Mouse (Mus musculus): ENCODE data around the gene Tuba3b. TPM values are rescaled to one million over a fixed set of nuclear protein-coding genes. Genes with fewer than 3 reads are reported as not detected.

The Tuba3b gene
- polyA plus RNA-seq, 1 experiment, result 1,453 TPM

DNA sequence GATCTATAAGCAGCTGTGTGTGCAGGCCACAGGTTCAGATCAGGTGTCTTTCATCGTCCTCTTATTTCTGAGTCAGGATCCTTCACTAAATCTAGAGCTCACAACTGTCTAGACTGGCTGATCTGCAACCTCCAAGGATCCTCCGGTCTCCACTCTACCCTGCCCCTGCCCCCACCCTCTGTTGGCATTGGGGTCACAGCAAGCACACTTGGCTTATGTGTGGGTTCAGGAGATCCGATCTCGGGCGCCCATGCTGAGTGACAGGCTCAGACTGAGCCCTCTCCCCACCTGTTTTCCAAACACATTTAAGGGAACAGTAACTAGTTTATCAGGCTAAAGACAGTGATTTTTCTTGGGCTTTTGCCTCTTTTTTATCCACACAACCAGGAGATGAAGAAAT, 38.1 kb downstream of the Tuba3b start:
- Histone ChIP-seq H3K4me1 (ENCODE audit: control insufficient read depth, insufficient read depth, low read length) (no peaks in the 10 kb centered on the region; the same call in 1 of the 2 replicates), H3K36me3 (ENCODE audit: control insufficient read depth, insufficient read depth, low read length) (no peaks in the 10 kb centered on the region), H3K27ac (ENCODE audit: control insufficient read depth, insufficient read depth, low read depth, low read length) (no peak overlapping the region), H3K4me3 (ENCODE audit: control insufficient read depth, low read depth, low read length) (no peak overlapping the region), H3K27me3 (ENCODE audit: control insufficient read depth, insufficient read depth, low read length) (no peaks in the 10 kb centered on the region)
- TF ChIP-seq POLR2A (IDR thresholded peaks at IDR 0.05; ENCODE audit: control insufficient read depth, low read depth, low read length), result no peak
- TF ChIP-seq CTCF (IDR thresholded peaks at IDR 0.05; ENCODE audit: control insufficient read depth, insufficient read depth, insufficient replicate concordance, low read depth, low read length), result no peak

DNA sequence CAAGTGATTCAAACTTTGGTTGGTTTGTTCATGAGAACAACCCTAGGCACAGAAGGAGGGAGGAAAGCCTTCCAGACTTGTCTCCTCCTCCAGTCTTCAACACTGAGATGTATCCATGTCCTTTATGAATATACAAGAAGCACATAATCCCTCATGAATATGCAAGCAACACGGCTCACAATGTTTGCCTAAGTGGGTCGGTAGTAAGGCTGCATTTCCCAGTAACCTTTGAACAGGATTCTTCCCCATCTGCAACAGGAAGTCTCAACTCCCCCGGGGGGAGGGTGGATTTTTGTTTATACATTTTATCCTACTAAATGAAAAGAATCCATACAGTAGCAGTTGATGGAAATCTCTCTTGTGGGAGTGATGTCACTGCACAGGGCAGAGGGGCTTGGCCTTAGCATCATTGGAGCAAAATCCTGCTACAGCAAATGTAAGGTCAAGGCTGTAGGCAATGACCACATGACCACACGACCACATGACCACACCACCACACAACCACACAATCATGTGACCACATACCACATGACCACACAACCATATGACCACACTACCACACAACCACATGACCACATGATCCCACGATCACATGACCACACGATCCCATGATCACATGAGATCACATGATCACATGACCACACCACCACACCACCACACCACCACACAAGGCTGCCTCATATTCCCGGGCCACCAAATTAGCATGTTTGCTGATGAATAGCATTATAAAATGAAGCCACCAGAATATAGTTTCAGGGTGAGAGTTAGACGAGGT, 38.7 kb downstream of the Tuba3b start:
- no peak for TF ChIP-seq POLR2A (IDR thresholded peaks at IDR 0.05; ENCODE audit: control insufficient read depth, low read depth, low read length)
- TF ChIP-seq CTCF (IDR thresholded peaks at IDR 0.05; ENCODE audit: control insufficient read depth, insufficient read depth, insufficient replicate concordance, low read depth, low read length), result no peak
- no peak overlapping the region for H3K4me3 ChIP-seq (ENCODE audit: control insufficient read depth, low read depth, low read length)
- no peak overlapping the region for H3K27ac ChIP-seq (ENCODE audit: control insufficient read depth, insufficient read depth, low read depth, low read length)
- no peaks in the 10 kb centered on the region for H3K36me3 ChIP-seq (ENCODE audit: control insufficient read depth, insufficient read depth, low read length)
- no peaks in the 10 kb centered on the region for H3K27me3 ChIP-seq (ENCODE audit: control insufficient read depth, insufficient read depth, low read length)
- no peaks in the 10 kb centered on the region; the same call in 1 of the 2 replicates for H3K4me1 ChIP-seq (ENCODE audit: control insufficient read depth, insufficient read depth, low read length)

DNA sequence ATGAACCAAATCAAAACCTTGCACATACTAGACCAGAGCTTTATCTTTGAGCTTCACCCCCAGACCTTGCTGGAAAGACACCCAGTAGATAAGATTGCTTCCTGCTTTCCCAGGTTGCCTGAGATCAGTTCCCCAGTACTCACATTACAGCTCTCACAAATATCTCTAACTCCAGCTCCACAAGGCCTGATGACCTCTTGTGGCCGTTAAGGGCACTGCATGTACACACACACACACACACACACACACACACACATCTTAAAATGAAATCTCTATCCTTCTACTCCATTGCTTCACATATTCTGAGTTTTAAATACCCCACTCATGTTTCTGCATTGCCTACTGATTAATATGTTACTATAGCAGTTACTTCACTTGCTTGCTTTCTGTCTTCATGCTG, 40.1 kb downstream of the Tuba3b start:
- Histone ChIP-seq H3K27ac (ENCODE audit: control insufficient read depth, insufficient read depth, low read depth, low read length) (no peak overlapping the region), H3K36me3 (ENCODE audit: control insufficient read depth, insufficient read depth, low read length) (no peaks in the 10 kb centered on the region), H3K27me3 (ENCODE audit: control insufficient read depth, insufficient read depth, low read length) (no peaks in the 10 kb centered on the region), H3K4me1 (ENCODE audit: control insufficient read depth, insufficient read depth, low read length) (no peaks in the 10 kb centered on the region; the same call in 1 of the 2 replicates), H3K4me3 (ENCODE audit: control insufficient read depth, low read depth, low read length) (no peak overlapping the region)
- no peak for TF ChIP-seq POLR2A (IDR thresholded peaks at IDR 0.05; ENCODE audit: control insufficient read depth, low read depth, low read length)
- TF ChIP-seq CTCF (IDR thresholded peaks at IDR 0.05; ENCODE audit: control insufficient read depth, insufficient read depth, insufficient replicate concordance, low read depth, low read length), result no peak

DNA sequence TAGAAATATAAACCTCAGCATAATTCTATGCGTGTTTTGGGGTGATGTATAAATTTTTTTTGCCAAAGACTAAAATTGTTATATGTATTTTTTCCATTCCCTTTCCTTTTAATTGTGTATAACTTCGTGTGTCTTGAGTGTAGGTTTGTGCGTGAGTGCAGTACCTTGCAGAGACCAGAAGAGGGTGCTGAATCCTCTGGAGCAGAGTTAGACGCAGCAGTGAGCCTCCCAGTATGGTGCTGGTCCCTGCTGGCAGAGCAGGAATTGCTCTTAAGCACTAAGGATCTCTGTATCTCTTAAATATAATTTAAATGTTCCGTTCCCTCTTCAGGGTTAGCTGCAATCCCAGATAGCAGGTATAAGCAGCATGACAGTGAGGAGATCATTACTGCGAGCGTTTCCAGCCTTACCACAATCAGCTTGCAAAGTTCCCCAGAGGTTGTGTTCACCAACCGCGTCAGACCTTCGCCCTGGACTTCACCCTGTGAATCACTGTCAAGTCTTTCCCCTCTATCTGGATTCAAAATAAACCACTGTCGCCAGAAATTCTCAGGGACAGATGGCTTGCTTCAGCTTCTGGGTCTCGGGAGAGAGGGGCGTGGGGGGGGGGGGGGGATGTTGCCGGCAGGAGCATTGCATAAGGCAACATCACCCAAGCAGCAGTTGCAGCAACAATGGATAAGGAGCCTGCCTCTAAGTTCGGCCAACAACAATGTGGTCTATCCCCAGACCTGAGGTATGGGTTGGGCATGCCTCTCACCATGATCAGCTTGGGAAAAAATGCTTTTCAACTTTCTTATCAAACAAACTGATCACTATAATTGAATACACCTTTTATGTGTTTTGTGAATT, 41.4 kb downstream of the Tuba3b start:
- no peak overlapping the region for H3K27ac ChIP-seq (ENCODE audit: control insufficient read depth, insufficient read depth, low read depth, low read length)
- H3K4me3 ChIP-seq (ENCODE audit: control insufficient read depth, low read depth, low read length), result no peak overlapping the region
- H3K36me3 ChIP-seq (ENCODE audit: control insufficient read depth, insufficient read depth, low read length), result no peaks in the 10 kb centered on the region
- TF ChIP-seq CTCF (IDR thresholded peaks at IDR 0.05; ENCODE audit: control insufficient read depth, insufficient read depth, insufficient replicate concordance, low read depth, low read length) (peak; percentile 59; the same call in 1 of the 2 replicates), POLR2A (IDR thresholded peaks at IDR 0.05; ENCODE audit: control insufficient read depth, low read depth, low read length) (no peak)
- H3K27me3 ChIP-seq (ENCODE audit: control insufficient read depth, insufficient read depth, low read length), result no peaks in the 10 kb centered on the region
- H3K4me1 ChIP-seq (ENCODE audit: control insufficient read depth, insufficient read depth, low read length), result no peaks in the 10 kb centered on the region; the same call in 1 of the 2 replicates

DNA sequence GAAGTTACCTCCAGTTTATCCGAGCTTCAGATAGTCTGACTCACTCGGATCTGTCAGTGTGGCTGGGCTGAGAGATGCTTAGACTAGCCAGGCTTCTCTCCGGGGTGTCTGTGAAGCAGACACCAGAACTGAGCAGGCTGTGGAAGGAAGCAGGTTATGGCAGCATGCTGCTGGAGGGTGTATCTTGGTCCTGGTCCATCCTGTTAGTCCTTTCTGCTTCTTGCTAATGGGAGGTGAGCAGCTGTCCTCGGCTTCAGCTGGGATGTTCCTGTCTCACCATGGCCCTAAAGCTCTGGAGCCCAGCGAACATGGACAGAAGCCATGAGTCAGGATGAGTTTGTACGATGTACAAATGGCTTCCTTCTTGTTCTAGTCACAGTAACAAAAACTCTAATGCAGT, 43.6 kb downstream of the Tuba3b start:
- Histone ChIP-seq H3K4me1 (ENCODE audit: control insufficient read depth, insufficient read depth, low read length) (no peaks in the 10 kb centered on the region), H3K36me3 (ENCODE audit: control insufficient read depth, insufficient read depth, low read length) (no peaks in the 10 kb centered on the region), H3K4me3 (ENCODE audit: control insufficient read depth, low read depth, low read length) (no peak overlapping the region), H3K27me3 (ENCODE audit: control insufficient read depth, insufficient read depth, low read length) (no peaks in the 10 kb centered on the region), H3K27ac (ENCODE audit: control insufficient read depth, insufficient read depth, low read depth, low read length) (no peak overlapping the region)
- TF ChIP-seq CTCF (IDR thresholded peaks at IDR 0.05; ENCODE audit: control insufficient read depth, insufficient read depth, insufficient replicate concordance, low read depth, low read length) (no peak), POLR2A (IDR thresholded peaks at IDR 0.05; ENCODE audit: control insufficient read depth, low read depth, low read length) (no peak)

DNA sequence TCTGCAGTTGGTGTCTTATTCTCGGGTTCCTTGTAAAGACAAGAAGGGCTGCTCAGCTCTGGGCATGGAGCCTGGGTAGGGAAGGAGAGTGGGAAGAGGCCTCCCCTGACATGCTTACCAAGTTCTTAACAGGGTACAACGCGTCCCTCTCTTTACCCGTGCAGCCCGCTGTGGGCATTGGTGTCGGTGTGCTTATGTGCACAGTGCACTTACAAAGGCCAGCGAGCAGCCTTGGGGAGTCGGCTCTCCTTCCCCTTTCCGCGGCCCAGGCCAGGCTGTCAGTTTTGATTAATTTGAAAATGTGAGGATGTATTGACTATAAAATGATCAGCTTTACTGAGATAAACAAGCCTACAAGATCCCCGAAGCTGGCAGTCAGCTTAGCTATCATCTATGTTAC, 45.4 kb downstream of the Tuba3b start:
- no peak for TF ChIP-seq POLR2A (IDR thresholded peaks at IDR 0.05; ENCODE audit: control insufficient read depth, low read depth, low read length)
- TF ChIP-seq CTCF (IDR thresholded peaks at IDR 0.05; ENCODE audit: control insufficient read depth, insufficient read depth, insufficient replicate concordance, low read depth, low read length), result no peak
- no peaks in the 10 kb centered on the region for H3K36me3 ChIP-seq (ENCODE audit: control insufficient read depth, insufficient read depth, low read length)
- H3K27ac ChIP-seq (ENCODE audit: control insufficient read depth, insufficient read depth, low read depth, low read length), result no peak overlapping the region
- no peaks in the 10 kb centered on the region for H3K27me3 ChIP-seq (ENCODE audit: control insufficient read depth, insufficient read depth, low read length)
- no peaks in the 10 kb centered on the region for H3K4me1 ChIP-seq (ENCODE audit: control insufficient read depth, insufficient read depth, low read length)
- H3K4me3 ChIP-seq (ENCODE audit: control insufficient read depth, low read depth, low read length), result no peak overlapping the region

DNA sequence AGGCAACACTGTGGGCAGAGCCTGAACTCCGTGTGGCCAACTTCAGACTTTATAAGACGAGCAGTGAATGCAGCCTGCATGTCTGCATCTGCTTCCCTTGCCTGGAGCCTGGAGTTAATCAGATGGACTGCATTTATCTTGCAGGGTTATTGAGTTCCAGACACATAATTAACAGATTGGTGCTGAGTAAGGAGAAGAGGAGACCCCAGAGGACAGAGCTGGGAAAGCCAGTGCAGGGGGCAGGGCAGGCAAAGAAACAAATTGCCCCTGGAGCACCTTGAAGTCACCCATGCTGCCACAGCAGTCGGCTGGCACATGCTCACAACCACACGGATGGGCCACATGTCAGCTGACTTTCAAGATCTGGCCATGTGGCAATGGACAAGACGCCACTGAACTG, 48.7 kb downstream of the Tuba3b start:
- no peak for TF ChIP-seq POLR2A (IDR thresholded peaks at IDR 0.05; ENCODE audit: control insufficient read depth, low read depth, low read length)
- TF ChIP-seq CTCF (IDR thresholded peaks at IDR 0.05; ENCODE audit: control insufficient read depth, insufficient read depth, insufficient replicate concordance, low read depth, low read length), result no peak
- H3K36me3 ChIP-seq (ENCODE audit: control insufficient read depth, insufficient read depth, low read length), result no peaks in the 10 kb centered on the region
- H3K4me3 ChIP-seq (ENCODE audit: control insufficient read depth, low read depth, low read length), result no peak overlapping the region
- no peaks in the 10 kb centered on the region for H3K27me3 ChIP-seq (ENCODE audit: control insufficient read depth, insufficient read depth, low read length)
- H3K4me1 ChIP-seq (ENCODE audit: control insufficient read depth, insufficient read depth, low read length), result no peaks in the 10 kb centered on the region
- H3K27ac ChIP-seq (ENCODE audit: control insufficient read depth, insufficient read depth, low read depth, low read length), result no peak overlapping the region
